Mouse (Mus musculus) spleen, postnatal 4 days (tissue): ENCODE data around the gene Ccdc22.
A peak's percentile ranks its signal among the peaks of the same experiment; 100 is the strongest.

Experiments
- DNase-seq, 2 experiments: peaks; one replicate each; pipeline ENCODE4 v3.0.0; 2022; ENCODE audit warnings: low spot score in 2 of 2

Gene Ccdc22

DNA sequence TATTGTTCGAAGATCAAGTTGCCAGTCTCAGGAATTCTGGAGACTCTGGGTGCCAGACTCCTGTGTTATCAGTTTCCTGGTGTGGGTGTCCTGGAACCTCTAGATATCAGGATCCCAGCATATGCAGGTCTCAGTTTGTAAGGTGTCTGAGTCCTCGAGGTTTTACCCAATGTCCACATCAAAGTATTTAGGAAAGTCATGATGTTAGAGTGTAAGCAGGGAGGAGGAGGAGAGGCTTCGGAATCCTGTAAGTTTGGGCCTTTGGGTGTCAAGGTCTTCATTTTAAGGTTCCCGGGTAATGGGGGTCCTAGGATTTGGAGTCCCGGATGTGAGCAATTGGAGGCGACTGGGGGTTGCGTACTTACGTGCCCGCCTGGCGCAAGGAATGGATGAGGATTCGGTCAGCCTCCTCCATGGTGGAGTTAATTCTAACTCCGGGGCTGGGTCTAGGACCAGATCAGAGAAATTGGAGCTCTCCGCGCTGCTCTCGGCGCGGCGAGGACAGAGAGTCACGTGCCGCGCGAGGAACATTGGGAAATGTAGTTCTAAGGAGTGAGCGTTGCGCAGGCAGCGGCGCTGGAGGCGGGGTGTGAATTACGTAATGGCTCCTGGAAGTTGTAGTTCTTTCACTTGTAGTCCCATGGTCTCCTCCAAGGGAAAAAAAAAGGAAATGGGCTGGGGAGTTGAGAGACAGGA lies at the start of gene Ccdc22:
Gene Ccdc22, minus strand, starts transcription at position 639 of the 696 bp plus-strand sequence.
- DNase-seq: peak; percentile 76 to 85

- DNase-seq: peak; percentile 83 to 86
Measured at GRCm38 (mm10) chrX:7648671-7649304, 43.5 kb upstream of the Ccdc22 start.

GRCm38 (mm10) chrX:7645349-7645748 lies 40.0 kb upstream of the Ccdc22 start:
- DNase-seq: peak; percentile 77 to 91

- no peak for DNase-seq
Measured at GRCm38 (mm10) chrX:7640785-7641184, 35.5 kb upstream of the Ccdc22 start.

DNA sequence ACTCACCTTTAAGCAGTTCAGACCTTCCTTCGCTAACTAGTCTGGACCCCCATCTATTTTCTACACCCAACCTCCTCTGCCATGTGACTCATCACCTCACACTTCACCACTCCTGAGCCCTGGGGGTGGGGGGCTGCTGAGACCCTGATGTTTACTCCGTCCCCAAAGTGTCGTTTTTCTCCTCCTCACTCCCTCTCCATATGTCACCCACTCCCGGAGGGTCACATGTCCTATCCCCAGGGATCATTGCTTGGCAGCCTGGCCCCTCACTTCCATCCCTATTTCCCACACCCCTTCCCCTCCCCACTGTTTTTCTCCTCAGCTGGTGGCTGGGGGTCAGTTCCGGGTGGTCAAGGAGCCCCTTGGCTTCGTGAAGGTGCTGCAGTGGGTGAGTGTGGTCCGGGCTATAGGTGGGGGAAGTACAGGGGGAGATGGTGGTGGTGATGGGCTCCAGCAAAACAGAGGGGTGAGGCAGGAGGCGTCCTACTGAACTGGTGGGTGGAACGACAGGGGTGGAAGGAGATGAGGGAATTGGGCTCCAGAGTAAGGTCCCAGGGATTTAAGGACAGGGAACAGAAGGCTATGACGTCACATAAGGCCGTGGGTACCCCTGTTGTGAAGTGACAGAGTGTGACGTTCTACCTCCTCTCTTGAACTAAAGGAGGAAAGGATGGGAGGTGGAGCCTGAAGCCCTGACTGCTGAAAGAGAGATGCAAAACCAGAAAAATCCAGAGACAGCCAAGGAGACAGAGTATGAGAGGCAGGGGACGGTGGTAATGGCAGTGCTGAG lies 34.4 kb upstream of the Ccdc22 start:
- no peak for DNase-seq

GRCm38 (mm10) chrX:7638401-7639091 lies 33.2 kb upstream of the Ccdc22 start, which contains the start of gene Syp:
Syp (plus strand) TSS chrX:7638471.
- peak; percentile 86 to 93 for DNase-seq

DNA sequence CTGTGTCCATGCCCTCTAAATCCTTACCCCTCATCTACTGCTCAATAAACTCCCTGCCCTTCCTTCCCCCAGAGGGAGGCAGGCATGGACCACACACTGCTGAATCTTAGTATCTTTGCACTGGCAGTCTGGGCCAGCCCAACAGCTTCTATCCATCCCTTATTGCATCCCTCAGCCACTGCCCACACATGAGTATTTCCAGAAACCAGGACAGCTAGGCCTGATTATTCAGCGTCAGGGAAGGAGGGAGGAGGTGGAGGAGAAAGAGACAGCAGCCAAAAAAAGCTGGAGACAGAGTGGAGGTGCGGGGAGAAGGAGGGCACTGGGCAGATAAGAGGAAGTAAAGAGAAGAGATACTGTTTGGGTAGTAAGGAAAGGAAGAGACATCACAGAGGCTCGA lies 29.8 kb upstream of the Ccdc22 start:
- DNase-seq: no peak

DNA sequence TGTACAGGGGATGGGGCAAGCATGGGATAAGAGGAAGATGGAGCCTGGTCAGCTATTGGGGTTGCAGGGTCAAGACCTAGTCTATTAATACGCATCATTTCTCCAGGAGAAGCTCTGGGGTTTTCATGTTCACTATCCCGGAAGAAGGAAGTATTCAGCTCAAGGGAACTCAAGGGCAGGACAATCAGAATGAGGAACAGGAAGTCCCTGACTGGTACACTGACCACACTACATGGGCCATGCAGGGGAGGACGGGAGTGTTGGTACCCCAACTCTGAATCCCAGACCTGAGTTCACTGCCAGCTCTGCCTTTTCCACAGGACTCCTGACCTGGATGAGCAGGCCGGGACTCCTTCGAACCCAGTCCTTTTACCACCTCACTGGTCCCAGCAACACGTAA lies 27.2 kb upstream of the Ccdc22 start:
- DNase-seq: no peak

GRCm38 (mm10) chrX:7617889-7618551 lies 12.7 kb upstream of the Ccdc22 start:
- no peak for DNase-seq

GRCm38 (mm10) chrX:7610536-7611258 lies 5.4 kb upstream of the Ccdc22 start:
- no peak for DNase-seq

DNA sequence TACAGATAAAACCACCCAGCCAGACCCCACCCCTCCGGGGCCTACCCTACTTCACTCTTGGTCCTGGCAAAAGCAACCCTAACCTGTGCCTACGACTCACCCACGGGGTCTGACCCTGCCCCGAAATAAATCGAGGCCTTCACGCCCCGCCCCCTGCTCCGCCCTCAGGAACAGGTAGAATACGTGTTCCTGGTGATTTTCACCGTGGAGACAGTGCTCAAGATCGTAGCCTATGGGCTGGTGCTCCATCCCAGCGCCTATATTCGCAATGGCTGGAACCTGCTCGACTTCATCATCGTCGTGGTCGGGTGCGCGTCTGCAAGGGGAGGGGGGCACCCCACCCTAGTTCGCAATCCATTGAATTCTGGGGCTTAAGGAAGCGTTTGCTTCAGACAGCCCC lies 4.7 kb upstream of the Ccdc22 start:
- no peak for DNase-seq

DNA sequence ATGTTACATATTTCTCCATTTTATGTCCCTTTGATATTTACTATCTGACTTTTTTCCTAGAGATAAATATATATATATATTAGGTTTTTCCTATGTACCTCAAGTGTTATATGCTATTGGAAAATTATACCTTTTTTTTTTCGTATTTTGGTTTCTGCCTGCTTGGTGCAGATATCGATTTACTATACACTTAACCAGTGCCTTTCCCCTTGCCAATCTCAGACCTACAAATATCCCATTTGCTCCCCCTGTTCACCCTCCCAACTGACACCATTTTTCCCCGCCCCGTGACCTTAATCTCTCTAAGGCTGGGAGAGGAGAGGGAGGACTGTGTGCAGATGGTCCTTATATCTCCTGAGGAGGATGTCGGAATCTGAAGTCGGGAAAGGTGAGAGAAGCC lies 1.5 kb upstream of the Ccdc22 start, which contains the start of gene Cacna1f:
Gene Cacna1f, plus strand, starts transcription at position 301 of the 400 bp plus-strand sequence.
- no peak for DNase-seq

DNA sequence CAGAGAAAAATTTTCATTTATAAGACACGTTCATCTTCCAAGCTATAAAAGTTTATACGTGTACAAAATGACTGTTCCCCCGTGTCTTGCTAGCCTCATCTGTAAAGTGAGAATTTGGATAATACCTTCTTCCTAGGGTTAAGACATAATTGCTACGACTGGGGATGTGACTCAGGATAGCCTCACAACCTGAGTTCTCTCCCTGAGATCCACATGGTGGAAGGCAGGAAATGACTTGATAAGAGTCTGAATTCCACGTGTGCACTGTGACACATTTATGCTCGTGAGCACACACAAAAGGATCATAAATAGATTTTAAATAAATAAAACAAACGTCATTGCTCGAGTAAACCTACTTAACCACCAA lies 241 bp upstream of the Ccdc22 start:
- no peak for DNase-seq

DNA sequence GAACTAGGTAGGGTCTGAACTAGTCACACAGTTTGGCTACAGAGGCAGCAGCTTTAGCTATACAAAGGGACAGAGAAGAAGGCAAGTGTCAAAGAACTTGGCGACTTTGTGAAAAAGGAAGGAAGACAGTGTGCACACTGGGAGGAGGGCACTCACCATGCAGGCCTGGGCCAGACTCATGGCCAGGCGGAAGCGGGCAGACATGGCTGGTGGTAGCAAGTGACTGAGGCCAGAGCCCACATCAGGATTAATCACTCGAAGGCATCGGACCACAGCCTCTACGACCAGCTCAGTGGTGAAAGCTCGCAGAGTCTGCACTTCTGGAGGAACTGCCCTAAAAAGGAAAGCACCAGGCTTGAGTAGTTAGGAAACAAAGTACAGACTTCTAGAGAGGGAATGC lies 1.3 kb downstream of the Ccdc22 start:
- no peak for DNase-seq

DNA sequence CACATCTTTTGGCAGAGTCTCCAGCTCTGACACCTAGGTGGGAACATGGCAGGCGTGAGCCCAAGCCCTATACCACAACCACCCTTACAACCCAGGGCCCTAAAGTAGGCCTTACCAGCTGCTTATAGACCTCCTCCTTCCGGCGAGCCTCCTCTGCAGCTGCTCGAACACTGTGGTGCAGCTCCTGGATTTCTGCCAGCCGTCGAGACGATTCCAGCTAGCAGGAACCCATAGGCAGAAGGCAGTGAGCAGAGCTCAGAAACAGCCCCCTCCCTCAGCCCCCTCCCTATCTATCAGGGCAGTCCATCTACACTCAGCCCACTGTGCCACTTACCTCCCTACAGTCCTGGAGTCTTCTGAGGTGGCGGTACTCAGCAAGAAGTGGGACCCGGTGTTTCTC lies 9.9 kb downstream of the Ccdc22 start:
- no peak for DNase-seq

GRCm38 (mm10) chrX:7586356-7586755 lies 19.0 kb downstream of the Ccdc22 start:
- no peak for DNase-seq

DNA sequence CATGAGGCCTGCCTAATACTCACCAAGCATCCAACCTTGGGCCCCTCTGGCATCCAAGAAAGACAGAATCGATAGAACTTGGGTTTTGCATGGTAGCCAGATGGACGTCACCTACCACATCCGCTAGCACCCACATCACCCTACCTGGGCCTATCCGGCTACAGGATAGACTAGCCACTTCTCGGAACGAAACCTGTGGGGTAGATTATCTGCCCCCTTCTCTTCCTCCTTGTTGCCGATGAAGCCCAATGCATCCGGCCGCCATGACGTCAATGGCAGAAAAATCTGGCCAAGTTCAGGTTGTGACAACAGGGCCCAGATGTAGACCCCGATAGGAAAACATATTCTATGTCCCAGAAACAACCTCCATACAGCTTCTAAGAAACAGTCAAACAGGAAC lies 21.4 kb downstream of the Ccdc22 start:
- DNase-seq: no peak

DNA sequence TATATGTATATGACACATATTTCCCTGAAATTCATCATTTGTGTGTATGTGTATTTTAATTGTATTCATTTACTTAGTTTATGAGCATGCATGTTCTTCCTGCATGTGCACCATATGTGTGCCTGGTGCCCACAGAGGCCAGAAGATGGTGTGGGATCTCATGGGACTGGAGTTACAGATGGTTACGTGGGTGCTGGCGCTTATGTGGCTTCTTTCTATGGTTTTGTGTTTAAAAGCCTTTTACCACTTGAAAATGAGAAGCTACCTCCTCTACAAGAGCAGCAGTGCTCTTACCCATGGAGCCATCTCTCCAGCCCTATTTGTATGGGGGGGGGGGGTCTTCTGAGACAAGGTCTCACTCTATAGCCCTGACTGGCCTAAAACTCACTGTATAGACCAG lies 24.2 kb downstream of the Ccdc22 start:
- DNase-seq: no peak

- no peak for DNase-seq
Measured at GRCm38 (mm10) chrX:7574885-7575231, 30.5 kb downstream of the Ccdc22 start.

- DNase-seq: peak; percentile 91 to 92
Measured at GRCm38 (mm10) chrX:7574087-7574884, 31.0 kb downstream of the Ccdc22 start, which contains the start of gene Ppp1r3f. Ppp1r3f (minus strand) TSS chrX:7574283.
